Mouse (Mus musculus) left cerebral cortex, adult 18-20 months (tissue): ENCODE data around the gene Col5a1. TPM values are rescaled to one million over a fixed set of nuclear protein-coding genes. Genes with fewer than 3 reads are reported as not detected.

Experiments
- DNase-seq, 2 experiments: peaks; one replicate each; pipeline ENCODE4 v3.0.0; 2021 to 2022; ENCODE audit warnings: low spot score in 2 of 2, mixed read lengths in 1 of 2
- total RNA-seq, 2 experiments: library from RNA; stranded (reverse); gene quantifications; 2 replicates each; pipeline ENCODE4 v1.2.3; 2021

The Col5a1 gene
- total RNA-seq, 2 experiments from 2014 or later, result 7.3 to 8.7 TPM

GRCm38 (mm10) chr2:27918106-27918505 is 31.9 kb downstream of the Col5a1 start:
- DNase-seq, result peak in 1 of 2 experiments; percentile 25

- DNase-seq, result no peak
Observed at GRCm38 (mm10) chr2:27919309-27919850, 33.2 kb downstream of the Col5a1 start.

GRCm38 (mm10) chr2:27922053-27922452 is 35.8 kb downstream of the Col5a1 start:
- DNase-seq, result peak; percentile 36 to 54

- DNase-seq, result no peak
Observed at GRCm38 (mm10) chr2:27923718-27924117, 37.5 kb downstream of the Col5a1 start.

- DNase-seq, result no peak
Observed at GRCm38 (mm10) chr2:27924463-27924862, 38.2 kb downstream of the Col5a1 start.

- peak; percentile 66 to 83 for DNase-seq
Observed at GRCm38 (mm10) chr2:27926478-27927165, 40.4 kb downstream of the Col5a1 start.

- no peak for DNase-seq
Observed at GRCm38 (mm10) chr2:27930471-27931015, 44.3 kb downstream of the Col5a1 start.

- no peak for DNase-seq
Observed at GRCm38 (mm10) chr2:27931130-27931529, 44.9 kb downstream of the Col5a1 start.

- no peak for DNase-seq
Observed at GRCm38 (mm10) chr2:27931971-27932370, 45.7 kb downstream of the Col5a1 start.

- DNase-seq, result no peak
Observed at GRCm38 (mm10) chr2:27934269-27934668, 48.0 kb downstream of the Col5a1 start.

- DNase-seq, result no peak
Observed at GRCm38 (mm10) chr2:27934831-27935230, 48.6 kb downstream of the Col5a1 start.

- DNase-seq, result no peak
Observed at GRCm38 (mm10) chr2:27935441-27935840, 49.2 kb downstream of the Col5a1 start.

GRCm38 (mm10) chr2:27936607-27937191 is 50.5 kb downstream of the Col5a1 start:
- peak; percentile 65 to 70 for DNase-seq

- no peak for DNase-seq
Observed at GRCm38 (mm10) chr2:27939433-27939832, 53.2 kb downstream of the Col5a1 start.

- DNase-seq, result no peak
Observed at GRCm38 (mm10) chr2:27940144-27940543, 53.9 kb downstream of the Col5a1 start.

- DNase-seq, result no peak
Observed at GRCm38 (mm10) chr2:27947252-27947651, 61.0 kb downstream of the Col5a1 start.

GRCm38 (mm10) chr2:27947917-27948316 is 61.7 kb downstream of the Col5a1 start:
- DNase-seq, result no peak

GRCm38 (mm10) chr2:27953866-27954265 is 67.6 kb downstream of the Col5a1 start:
- no peak for DNase-seq

- no peak for DNase-seq
Observed at GRCm38 (mm10) chr2:27954924-27955323, 68.7 kb downstream of the Col5a1 start.

GRCm38 (mm10) chr2:27956751-27957150 is 70.5 kb downstream of the Col5a1 start:
- no peak for DNase-seq

- DNase-seq, result no peak
Observed at GRCm38 (mm10) chr2:27957184-27957583, 71.0 kb downstream of the Col5a1 start.

- DNase-seq, result no peak
Observed at GRCm38 (mm10) chr2:27959275-27959674, 73.0 kb downstream of the Col5a1 start.
